Mouse (Mus musculus) cerebellum, postnatal 14 days (tissue): ENCODE measurements at regions not wholly inside any gene's neighbourhood (a gene's known extent, or its start where the extent isn't known, plus 50 kb on each side); places are given as distances from the start of the nearest gene placed in this dataset.
A peak's percentile ranks its signal among the peaks of the same experiment; 100 is the strongest.
"Not testable (repeated sequence)": the region's sequence is repeated elsewhere in the genome, so short reads cannot be mapped to it uniquely, and the experiment has no call there.

Experiments
- DNase-seq, 2 experiments: peaks; one replicate each; pipeline ENCODE4 v3.0.0; 2021; ENCODE audit warnings: mixed read lengths in 2 of 2

GRCm38 (mm10) chr12:69485652-69486651, 96.9 kb downstream of the Vcpkmt start:
- peak; percentile 54 for DNase-seq

GRCm38 (mm10) chr12:69481420-69481819, 101.4 kb downstream of the Vcpkmt start:
- DNase-seq = no peak

- DNase-seq = peak; percentile 48 to 54
Measured at GRCm38 (mm10) chr12:69476631-69477091, 104.4 kb upstream of the Gm9887 start.

GRCm38 (mm10) chr12:69476131-69476530, 103.9 kb upstream of the Gm9887 start:
- DNase-seq = peak; percentile 64 to 65

- peak; percentile 68 to 72 for DNase-seq
Measured at GRCm38 (mm10) chr12:69474916-69475661, 102.8 kb upstream of the Gm9887 start.

- DNase-seq = no peak
Measured at GRCm38 (mm10) chr12:69474141-69474915, 102.1 kb upstream of the Gm9887 start.

- DNase-seq = no peak
Measured at GRCm38 (mm10) chr12:69473379-69474057, 101.3 kb upstream of the Gm9887 start.

- DNase-seq = no peak
Measured at GRCm38 (mm10) chr12:69472912-69473311, 100.7 kb upstream of the Gm9887 start.

- DNase-seq = no peak
Measured at GRCm38 (mm10) chr12:69471876-69472275, 99.6 kb upstream of the Gm9887 start.

- no peak for DNase-seq
Measured at GRCm38 (mm10) chr12:69469004-69469403, 96.7 kb upstream of the Gm9887 start.

GRCm38 (mm10) chr12:69467363-69467762, 95.1 kb upstream of the Gm9887 start:
- DNase-seq = no peak

- DNase-seq = no peak
Measured at GRCm38 (mm10) chr12:69464906-69465305, 92.6 kb upstream of the Gm9887 start.

- not testable (repeated sequence) for DNase-seq
Measured at GRCm38 (mm10) chr12:69463327-69463726, 91.1 kb upstream of the Gm9887 start.

- DNase-seq = peak; percentile 54 to 61
Measured at GRCm38 (mm10) chr12:69461888-69462840, 89.9 kb upstream of the Gm9887 start.

GRCm38 (mm10) chr12:69460552-69461079, 88.4 kb upstream of the Gm9887 start:
- DNase-seq = no peak

GRCm38 (mm10) chr12:69458170-69458841, 86.0 kb upstream of the Gm9887 start:
- peak in 1 of 2 experiments; percentile 48 for DNase-seq

- DNase-seq = peak; percentile 76 to 83
Measured at GRCm38 (mm10) chr12:69456746-69457145, 84.5 kb upstream of the Gm9887 start.

- DNase-seq = peak; percentile 48 to 54
Measured at GRCm38 (mm10) chr12:69456116-69456515, 83.9 kb upstream of the Gm9887 start.

GRCm38 (mm10) chr12:69455566-69455965, 83.3 kb upstream of the Gm9887 start:
- DNase-seq = no peak

GRCm38 (mm10) chr12:69453544-69453943, 81.3 kb upstream of the Gm9887 start:
- DNase-seq = no peak
